Comparison of ENCODE assay signal across 17 mouse cellular contexts in the genomic region with DNA sequence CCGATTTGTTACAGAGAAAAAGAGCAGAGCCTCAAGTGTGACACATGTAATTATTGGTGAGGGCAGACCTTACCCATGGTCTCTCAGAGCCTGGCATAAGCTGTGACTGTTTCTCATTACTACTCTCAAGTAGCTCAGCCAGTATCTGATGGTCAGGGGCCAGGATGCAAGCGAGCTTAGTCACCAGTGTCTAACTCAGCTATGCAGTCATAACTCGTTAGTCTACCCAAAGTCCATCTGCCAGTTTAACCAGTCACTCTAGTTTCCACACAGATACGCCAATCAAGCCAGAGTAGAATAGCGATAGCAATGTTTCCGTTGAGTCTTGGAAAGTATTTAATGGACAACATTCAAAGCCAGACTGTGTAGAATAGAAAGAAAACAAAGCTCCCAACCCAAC.
"Had no signal": no experiment of that assay in that cellular context is flagged by ENCODE, and none has a peak within 500 bp of the region (broad histone marks: within the 10 kb centered on the region; RNA-seq: fewer than 3 reads in every experiment).

No protein-coding gene starts in this region.

- H3K36me3 ChIP-seq: limb, embryonic 12.5 days; liver, embryonic 13.5 days; lung, embryonic 15.5 days; midbrain, embryonic 15.5 days; neural tube, embryonic 12.5 days; stomach, embryonic 15.5 days had no signal

- ATAC-seq: intestine, embryonic 16.5 days; liver, postnatal 0 days; midbrain, embryonic 15.5 days had no signal

- H3K4me1 ChIP-seq: liver, embryonic 13.5 days; lung, embryonic 15.5 days; megakaryocyte, embryonic 14.5 days had no signal

- H3K4me2 ChIP-seq: limb, embryonic 12.5 days; liver, embryonic 13.5 days; lung, embryonic 15.5 days; midbrain, embryonic 11.5 days; midbrain, embryonic 15.5 days; neural tube, embryonic 12.5 days; stomach, embryonic 15.5 days had no signal

- H3K27ac ChIP-seq: limb, embryonic 12.5 days; liver, embryonic 13.5 days; lung, embryonic 15.5 days; macrophage; midbrain, embryonic 15.5 days; neural tube, embryonic 12.5 days; stomach, embryonic 15.5 days had no signal

- H3K4me3 ChIP-seq: limb, embryonic 12.5 days; liver, embryonic 13.5 days; lung, embryonic 15.5 days; megakaryocyte, embryonic 14.5 days; midbrain, embryonic 15.5 days; neural tube, embryonic 12.5 days; stomach, embryonic 15.5 days had no signal

- DNase-seq: kidney, adult 2 months; kidney, postnatal 25 days; liver; liver, embryonic 13.5 days; liver, postnatal 0 days; lung, postnatal 14 days; retina, postnatal 1 day; thymus, postnatal 4 days had no signal

- H3K27me3 ChIP-seq: limb, embryonic 12.5 days; liver, embryonic 13.5 days; lung, embryonic 15.5 days; megakaryocyte, embryonic 14.5 days; midbrain, embryonic 15.5 days; neural tube, embryonic 12.5 days; stomach, embryonic 15.5 days had no signal

- H3K9me3 ChIP-seq: limb, embryonic 12.5 days; liver, embryonic 13.5 days; lung, embryonic 15.5 days; midbrain, embryonic 15.5 days; neural tube, embryonic 12.5 days; stomach, embryonic 15.5 days had no signal

- H3K9ac ChIP-seq: limb, embryonic 12.5 days; liver, embryonic 13.5 days; liver, postnatal 0 days; lung, embryonic 15.5 days; midbrain, embryonic 15.5 days; neural tube, embryonic 12.5 days; stomach, embryonic 15.5 days had no signal
